Mouse (Mus musculus) embryonic facial prominence, embryonic 12.5 days (tissue): Measurements from ENCODE around the gene Slc28a1. TPM values are rescaled to one million over a fixed set of nuclear protein-coding genes. Genes with fewer than 3 reads are reported as not detected.

Source experiments
- ATAC-seq: fragments of 200-750 bp; cut with Nextera tagmentation; 2 replicates; pipeline ENCODE4 v1.8.0; 2017; ENCODE audit not compliant: insufficient number of reproducible peaks, insufficient read depth, low FRiP score, low TSS enrichment
- H3K27ac ChIP-seq: fragments of 300-500 bp; sonication (generic); 2 replicates; pipeline ENCODE4 v1.5.1; 2016; ENCODE audit warnings: mild to moderate bottlenecking
- H3K27me3 ChIP-seq: fragments of 300-500 bp; sonication (generic); 2 replicates; pipeline ENCODE4 v1.6.1; 2016; ENCODE audit warnings: mild to moderate bottlenecking, moderate library complexity
- H3K36me3 ChIP-seq: fragments of 300-500 bp; sonication (generic); 2 replicates; pipeline ENCODE4 v1.6.1; 2016; ENCODE audit warnings: mild to moderate bottlenecking
- H3K4me1 ChIP-seq: fragments of 300-500 bp; sonication (generic); 2 replicates; pipeline ENCODE4 v1.6.1; 2016
- H3K4me2 ChIP-seq: fragments of 300-500 bp; sonication (generic); replicated peaks from 2 replicates; pipeline ENCODE4 v1.6.1; 2016; ENCODE audit warnings: mild to moderate bottlenecking, moderate library complexity
- H3K4me3 ChIP-seq: fragments of 300-500 bp; sonication (generic); 2 replicates; pipeline ENCODE4 v1.5.1; 2016; ENCODE audit warnings: mild to moderate bottlenecking
- H3K9ac ChIP-seq: fragments of 300-500 bp; sonication (generic); 2 replicates; pipeline ENCODE4 v1.6.1; 2016; ENCODE audit warnings: mild to moderate bottlenecking, moderate library complexity
- H3K9me3 ChIP-seq: fragments of 300-500 bp; sonication (generic); 2 replicates; pipeline ENCODE4 v1.6.1; 2016; ENCODE audit warnings: mild to moderate bottlenecking, moderate library complexity
- WGBS: fragments of 180-500 bp; shearing (Covaris S2); methylation state at CpG from one replicate; pipeline ENCODE4 v1.1.7; 2016; 5-methylcytosine and 5-hydroxymethylcytosine counted together
- polyA plus RNA-seq: library from polyadenylated mRNA; unstranded; fragments of >200 nt; fragmentation: Nextera tagmentation; extraction: Ambion mirVana; gene quantifications from 2 replicates; pipeline ENCODE4 v1.2.1, GENCODE M21; 2016

Slc28a1 gene
- polyA plus RNA-seq, 1 experiment from 2014 or later, result not detected

- no peak for ATAC-seq
- Histone ChIP-seq H3K27me3 (no peaks in the 10 kb centered on the region), H3K27ac (no peak overlapping the region), H3K36me3 (no peaks in the 10 kb centered on the region), H3K4me1 (no peaks in the 10 kb centered on the region), H3K9ac (no peak overlapping the region), H3K9me3 (no peaks in the 10 kb centered on the region), H3K4me2 (no peak overlapping the region), H3K4me3 (no peak overlapping the region)
- 86% methylated on average over 7 of the region's 7 CpGs for WGBS
Measured at GRCm38 (mm10) chr7:81102854-81103253, 11.7 kb upstream of the Slc28a1 start.

GRCm38 (mm10) chr7:81105525-81105924 lies 9.1 kb upstream of the Slc28a1 start:
- Histone ChIP-seq H3K27ac (no peak overlapping the region), H3K27me3 (no peaks in the 10 kb centered on the region), H3K9me3 (no peaks in the 10 kb centered on the region), H3K4me1 (peaks cover 7% of the 10 kb centered on the region; the same call in 1 of the 2 replicates), H3K36me3 (no peaks in the 10 kb centered on the region), H3K9ac (no peak overlapping the region), H3K4me2 (no peak overlapping the region), H3K4me3 (no peak overlapping the region)
- no peak for ATAC-seq
- WGBS, result 42% methylated on average over 4 of the region's 4 CpGs

DNA sequence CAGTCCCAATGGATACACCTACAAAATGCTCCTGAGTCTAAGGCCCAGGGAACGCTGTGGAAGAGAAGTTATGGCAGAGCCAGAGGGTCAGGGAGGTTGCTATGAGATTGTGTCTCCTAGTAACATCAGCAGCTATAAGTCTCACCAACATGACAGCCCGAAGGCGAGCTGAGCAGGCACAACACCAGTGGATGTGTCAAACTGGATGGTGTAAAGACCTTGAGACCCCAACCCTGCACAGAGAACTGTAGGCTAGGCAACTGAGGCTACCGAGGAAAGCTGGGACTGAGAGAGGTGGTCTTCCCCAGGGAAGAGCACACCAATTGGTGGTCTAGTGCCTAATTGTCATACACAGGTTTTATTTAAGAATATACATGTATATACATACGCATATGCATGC lies 6.4 kb upstream of the Slc28a1 start:
- no peaks in the 10 kb centered on the region for H3K36me3 ChIP-seq
- peaks cover 7% of the 10 kb centered on the region; the same call in 1 of the 2 replicates for H3K4me1 ChIP-seq
- no peak overlapping the region for H3K4me3 ChIP-seq
- no peak for ATAC-seq
- no peak overlapping the region for H3K27ac ChIP-seq
- no peaks in the 10 kb centered on the region for H3K9me3 ChIP-seq
- H3K4me2 ChIP-seq, result no peak overlapping the region
- no peaks in the 10 kb centered on the region for H3K27me3 ChIP-seq
- 85% methylated on average over 5 of the region's 5 CpGs for WGBS
- no peak overlapping the region for H3K9ac ChIP-seq

- no peak overlapping the region for H3K4me3 ChIP-seq
- ATAC-seq, result no peak
- H3K9me3 ChIP-seq, result no peaks in the 10 kb centered on the region
- H3K36me3 ChIP-seq, result no peaks in the 10 kb centered on the region
- WGBS, result 64% methylated on average over 9 of the region's 9 CpGs
- H3K9ac ChIP-seq, result no peak overlapping the region
- H3K27me3 ChIP-seq, result no peaks in the 10 kb centered on the region
- no peak overlapping the region for H3K4me2 ChIP-seq
- H3K4me1 ChIP-seq, result peaks cover 7% of the 10 kb centered on the region; the same call in 1 of the 2 replicates
- no peak overlapping the region for H3K27ac ChIP-seq
Measured at GRCm38 (mm10) chr7:81109717-81110651, 4.6 kb upstream of the Slc28a1 start.

GRCm38 (mm10) chr7:81110791-81111190 lies 3.8 kb upstream of the Slc28a1 start:
- Histone ChIP-seq H3K9ac (no peak overlapping the region), H3K27me3 (no peaks in the 10 kb centered on the region), H3K4me2 (no peak overlapping the region), H3K4me1 (peaks cover 7% of the 10 kb centered on the region; the same call in 1 of the 2 replicates), H3K36me3 (no peaks in the 10 kb centered on the region), H3K9me3 (no peaks in the 10 kb centered on the region), H3K4me3 (no peak overlapping the region), H3K27ac (no peak overlapping the region)
- 84% methylated on average over 4 of the region's 4 CpGs for WGBS
- ATAC-seq, result no peak

DNA sequence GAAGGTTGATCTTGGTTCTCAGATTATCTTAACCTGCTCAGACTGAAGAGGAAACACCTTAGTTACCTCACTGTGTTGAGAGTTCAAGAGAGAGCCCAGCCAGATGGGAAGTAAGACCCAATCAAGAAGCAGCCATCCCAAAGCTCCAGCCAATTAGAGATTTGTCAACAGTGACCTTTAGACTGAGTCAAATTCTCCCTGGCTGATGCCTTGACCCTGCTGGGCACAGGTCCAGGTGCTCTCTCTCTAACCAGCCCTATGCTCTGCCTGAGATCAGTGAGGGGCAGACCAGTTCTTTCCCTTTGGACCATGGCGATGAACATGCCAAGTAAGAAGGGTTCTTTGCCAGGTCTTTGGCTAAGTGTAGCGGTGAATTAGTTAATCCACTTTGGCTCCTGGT lies 2.9 kb upstream of the Slc28a1 start:
- Histone ChIP-seq H3K9ac (no peak overlapping the region), H3K4me2 (no peak overlapping the region), H3K27ac (no peak overlapping the region), H3K27me3 (no peaks in the 10 kb centered on the region), H3K9me3 (no peaks in the 10 kb centered on the region), H3K4me1 (peaks cover 7% of the 10 kb centered on the region; the same call in 1 of the 2 replicates), H3K36me3 (no peaks in the 10 kb centered on the region), H3K4me3 (no peak overlapping the region)
- ATAC-seq, result no peak
- 98% methylated on average over 2 of the region's 2 CpGs for WGBS

- H3K27ac ChIP-seq, result no peak overlapping the region
- peaks cover 7% of the 10 kb centered on the region; the same call in 1 of the 2 replicates for H3K4me1 ChIP-seq
- no peaks in the 10 kb centered on the region for H3K9me3 ChIP-seq
- 60% methylated on average over 6 of the region's 6 CpGs for WGBS
- no peak overlapping the region for H3K9ac ChIP-seq
- no peaks in the 10 kb centered on the region for H3K27me3 ChIP-seq
- no peak for ATAC-seq
- no peak overlapping the region for H3K4me3 ChIP-seq
- no peak overlapping the region for H3K4me2 ChIP-seq
- no peaks in the 10 kb centered on the region for H3K36me3 ChIP-seq
Measured at GRCm38 (mm10) chr7:81112686-81113360, 1.8 kb upstream of the Slc28a1 start.

DNA sequence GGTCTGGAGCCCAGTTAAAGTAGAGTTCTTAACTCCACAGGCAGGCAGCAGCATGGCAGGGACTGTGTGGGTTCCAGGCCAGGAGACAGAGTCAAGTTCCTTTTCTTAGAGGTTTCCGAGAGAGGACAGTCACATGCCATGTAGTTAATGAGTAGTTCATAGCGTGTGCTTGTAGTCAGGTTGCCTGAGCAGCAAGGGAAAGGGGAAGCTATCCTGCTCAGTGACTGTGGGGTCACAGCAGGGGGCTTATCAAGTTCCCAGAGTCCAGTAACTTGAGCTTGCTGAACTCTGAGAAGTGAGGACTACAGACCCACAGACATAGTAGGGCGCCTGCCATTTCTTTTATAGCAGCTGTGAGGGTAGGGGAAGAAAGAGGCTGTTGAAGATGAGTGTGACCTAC lies 6.5 kb downstream of the Slc28a1 start:
- Histone ChIP-seq H3K27ac (no peak overlapping the region), H3K9ac (no peak overlapping the region), H3K36me3 (no peaks in the 10 kb centered on the region), H3K9me3 (no peaks in the 10 kb centered on the region), H3K4me3 (no peak overlapping the region), H3K4me2 (no peak overlapping the region), H3K4me1 (peaks cover 16% of the 10 kb centered on the region; the same call in 1 of the 2 replicates), H3K27me3 (no peaks in the 10 kb centered on the region)
- WGBS, result 46% methylated on average over 3 of the region's 3 CpGs
- no peak for ATAC-seq

GRCm38 (mm10) chr7:81122808-81123207 lies 8.2 kb downstream of the Slc28a1 start:
- no peaks in the 10 kb centered on the region for H3K9me3 ChIP-seq
- peaks cover 16% of the 10 kb centered on the region; the same call in 1 of the 2 replicates for H3K4me1 ChIP-seq
- no peaks in the 10 kb centered on the region for H3K27me3 ChIP-seq
- WGBS, result 88% methylated on average over 2 of the region's 2 CpGs
- H3K4me3 ChIP-seq, result no peak overlapping the region
- H3K27ac ChIP-seq, result no peak overlapping the region
- H3K36me3 ChIP-seq, result no peaks in the 10 kb centered on the region
- ATAC-seq, result no peak
- H3K9ac ChIP-seq, result no peak overlapping the region
- no peak overlapping the region for H3K4me2 ChIP-seq

DNA sequence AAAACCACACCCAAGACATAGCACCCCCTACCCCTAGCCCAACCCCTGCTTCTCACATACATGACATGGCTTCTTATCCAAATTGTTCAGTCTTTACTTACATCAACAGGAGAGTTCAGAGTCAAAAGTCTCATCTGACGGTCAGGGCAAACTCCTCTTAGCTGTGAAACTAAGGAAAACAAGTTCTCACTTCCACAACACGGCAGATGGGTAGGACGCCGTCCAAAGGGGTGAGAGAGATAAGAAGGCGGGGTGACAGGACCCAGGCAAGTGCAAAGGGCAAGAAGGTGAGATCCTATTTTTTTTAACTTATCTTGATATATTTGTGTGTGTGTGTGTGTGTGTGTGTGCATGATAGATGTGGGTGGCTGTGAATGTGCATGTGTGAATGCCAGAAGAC lies 9.0 kb downstream of the Slc28a1 start:
- WGBS, result 89% methylated on average over 5 of the region's 5 CpGs
- H3K36me3 ChIP-seq, result no peaks in the 10 kb centered on the region
- H3K27me3 ChIP-seq, result no peaks in the 10 kb centered on the region
- H3K4me2 ChIP-seq, result no peak overlapping the region
- no peaks in the 10 kb centered on the region for H3K9me3 ChIP-seq
- H3K4me1 ChIP-seq, result peaks cover 16% of the 10 kb centered on the region; the same call in 1 of the 2 replicates
- H3K4me3 ChIP-seq, result no peak overlapping the region
- no peak overlapping the region for H3K27ac ChIP-seq
- no peak for ATAC-seq
- H3K9ac ChIP-seq, result no peak overlapping the region

GRCm38 (mm10) chr7:81124773-81125172 lies 10.2 kb downstream of the Slc28a1 start:
- H3K4me3 ChIP-seq, result no peak overlapping the region
- no peaks in the 10 kb centered on the region for H3K27me3 ChIP-seq
- H3K27ac ChIP-seq, result no peak overlapping the region
- no peaks in the 10 kb centered on the region for H3K9me3 ChIP-seq
- peaks cover 16% of the 10 kb centered on the region; the same call in 1 of the 2 replicates for H3K4me1 ChIP-seq
- H3K4me2 ChIP-seq, result no peak overlapping the region
- no peaks in the 10 kb centered on the region for H3K36me3 ChIP-seq
- ATAC-seq, result no peak
- no peak overlapping the region for H3K9ac ChIP-seq
- 66% methylated on average over 8 of the region's 8 CpGs for WGBS
